Mouse (Mus musculus): ENCODE data around the gene Nisch. TPM values are rescaled to one million over a fixed set of nuclear protein-coding genes. Genes with fewer than 3 reads are reported as not detected.

Gene Nisch
- total RNA-seq, 2 experiments from 2014 or later: 375 to 386 TPM

DNA sequence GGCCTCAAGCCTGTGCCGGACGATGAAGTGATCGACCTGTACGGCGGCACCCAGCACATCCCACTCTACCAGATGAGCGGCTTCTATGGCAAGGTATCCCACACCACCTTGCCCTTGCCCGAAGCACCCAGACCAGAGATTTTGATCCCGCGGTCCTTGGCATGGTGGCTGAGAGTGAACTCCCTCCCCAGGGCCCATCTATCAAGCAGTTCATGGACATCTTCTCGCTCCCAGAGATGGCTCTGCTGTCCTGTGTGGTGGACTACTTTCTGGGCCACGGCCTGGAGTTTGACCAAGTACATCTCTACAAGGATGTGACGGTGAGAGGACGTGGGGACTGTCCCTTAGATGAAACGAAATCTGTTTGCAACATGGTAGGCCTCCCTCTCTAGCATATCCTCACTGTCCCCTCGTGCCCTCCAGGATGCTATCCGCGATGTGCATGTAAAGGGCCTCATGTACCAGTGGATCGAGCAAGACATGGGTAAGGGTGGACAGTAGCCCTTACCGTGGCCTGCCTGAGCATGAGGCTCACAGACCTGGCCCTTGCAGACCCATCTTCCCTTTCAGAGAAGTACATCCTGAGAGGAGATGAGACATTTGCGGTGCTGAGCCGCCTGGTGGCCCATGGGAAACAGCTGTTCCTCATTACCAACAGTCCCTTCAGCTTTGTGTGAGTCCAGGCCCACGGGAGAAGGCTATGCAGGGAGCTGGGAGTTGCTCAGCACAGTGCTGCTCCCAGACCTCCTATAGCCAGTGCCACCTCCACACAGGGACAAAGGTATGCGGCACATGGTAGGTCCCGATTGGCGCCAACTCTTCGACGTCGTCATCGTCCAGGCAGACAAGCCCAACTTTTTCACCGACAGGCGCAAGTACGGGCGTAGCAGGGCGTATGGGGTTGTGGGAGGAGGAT lies 81.0 kb downstream of the Nisch start:
- intact Hi-C loops (cut with DNase I): no loop called here
- no peak for DNase-seq (ENCODE audit: low spot score in 2 of 2)

DNA sequence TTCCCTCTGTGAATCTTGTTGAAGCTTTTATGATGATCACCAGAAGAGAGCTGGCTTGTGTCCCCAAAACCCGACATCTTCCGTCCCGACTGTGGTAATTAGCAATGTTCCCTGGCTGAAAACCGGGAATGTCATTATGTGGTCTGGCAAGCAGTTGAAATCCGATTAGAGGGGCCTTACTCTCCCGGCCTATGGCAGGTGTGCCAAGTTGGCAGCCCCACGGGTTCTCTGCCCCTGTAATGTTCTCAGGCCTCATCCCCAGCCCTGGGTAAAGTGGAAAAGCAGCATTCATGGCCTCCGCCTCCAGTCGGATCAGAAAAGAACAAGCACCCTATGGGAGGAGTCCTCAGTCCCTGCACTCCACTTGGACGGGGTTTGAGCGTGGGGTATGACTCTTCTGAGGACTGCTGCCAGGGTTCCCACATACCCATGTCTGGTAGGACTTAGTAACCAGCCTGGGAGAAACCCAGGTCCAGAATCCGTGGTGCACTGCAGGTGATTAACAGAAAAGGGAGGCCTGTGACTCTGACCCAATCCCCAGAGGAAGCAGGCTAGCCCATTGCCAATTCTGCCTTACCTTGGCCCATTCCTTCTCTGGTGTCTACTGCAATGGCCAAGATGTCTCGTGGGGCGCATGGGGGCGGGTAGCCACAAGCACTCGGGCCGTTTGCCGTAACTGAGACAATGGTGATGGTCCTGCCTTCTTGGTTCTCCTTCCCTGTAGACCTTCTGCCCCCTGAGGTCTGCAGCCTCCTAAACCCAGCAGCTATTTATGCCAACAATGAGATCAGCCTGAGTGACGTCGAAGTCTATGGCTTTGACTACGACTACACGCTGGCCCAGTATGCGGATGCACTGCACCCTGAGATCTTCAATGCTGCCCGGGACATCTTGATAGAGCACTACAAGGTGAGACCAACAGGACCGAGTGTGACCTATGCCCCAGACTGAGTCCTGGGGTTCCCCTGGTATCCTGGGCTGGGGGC lies 82.4 kb downstream of the Nisch start:
- intact Hi-C loops (cut with DNase I): loop anchor here (5.0 kb wide), 1 partner anchor 58 kb away; no protein-coding TSS in a partner anchor
- no peak for DNase-seq (ENCODE audit: low spot score in 2 of 2)

DNA sequence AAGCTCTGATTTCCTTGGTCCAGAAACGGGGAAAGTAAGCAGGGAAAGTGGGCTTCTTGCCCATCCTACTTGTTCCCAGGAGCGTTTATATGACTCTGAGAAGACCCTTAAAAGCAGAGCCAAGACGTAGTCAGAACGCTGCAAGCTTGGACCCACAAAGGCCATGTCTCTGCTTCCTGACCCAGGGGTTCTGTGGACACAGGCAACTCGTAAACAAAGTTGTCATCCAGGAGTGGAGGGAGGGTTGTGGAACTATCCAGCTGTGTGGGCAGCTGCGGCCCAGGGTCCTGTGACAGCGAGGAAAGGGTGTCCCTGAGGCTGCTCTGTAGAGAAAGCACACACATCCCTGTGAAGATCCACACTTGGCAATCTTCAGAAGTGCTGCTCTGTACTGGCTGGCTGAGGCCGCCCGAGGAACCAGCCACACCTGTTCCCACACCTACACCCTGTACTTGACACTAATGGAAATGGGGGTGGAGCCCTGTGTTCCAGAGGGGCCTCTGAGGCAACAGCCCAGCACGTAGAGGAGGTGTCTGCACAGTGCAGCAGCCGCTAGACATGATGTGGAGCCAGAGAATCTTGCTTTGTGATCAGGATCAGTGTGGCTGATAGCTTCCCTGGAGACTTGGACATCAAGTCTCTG lies 83.6 kb downstream of the Nisch start:
- intact Hi-C loops (cut with DNase I): loop anchor here (5.0 kb wide), 1 partner anchor 59 kb away; no protein-coding TSS in a partner anchor
- DNase-seq (ENCODE audit: low spot score in 2 of 2): peak in 1 of 2 experiments; percentile 13

DNA sequence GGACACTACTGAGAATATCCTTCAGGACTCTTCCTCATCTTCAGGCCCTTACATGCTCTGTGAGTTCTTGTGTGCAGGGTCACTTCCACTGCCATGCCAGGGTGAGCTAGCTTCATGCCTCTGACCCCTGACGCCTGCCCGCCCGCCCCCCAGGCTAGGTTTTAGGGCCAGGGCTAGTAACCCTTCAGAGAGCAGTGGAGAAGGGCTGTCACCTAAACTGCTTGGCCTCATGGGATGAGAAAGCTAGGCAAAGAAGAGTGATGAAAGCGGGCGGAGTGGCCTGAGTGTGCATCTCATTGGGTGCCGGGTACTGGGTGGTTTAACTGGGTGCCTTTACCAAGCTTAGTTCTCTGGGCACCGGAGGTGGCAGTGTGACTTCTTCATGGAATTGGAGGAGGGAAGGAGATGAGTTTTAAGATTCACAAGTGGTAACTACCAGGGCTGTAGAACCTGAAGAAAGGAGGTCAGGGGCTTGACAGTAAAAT lies 84.2 kb downstream of the Nisch start:
- intact Hi-C loops (cut with DNase I): loop anchor here (5.0 kb wide), 1 partner anchor 60 kb away; no protein-coding TSS in a partner anchor
- DNase-seq (ENCODE audit: low spot score in 2 of 2): no peak

DNA sequence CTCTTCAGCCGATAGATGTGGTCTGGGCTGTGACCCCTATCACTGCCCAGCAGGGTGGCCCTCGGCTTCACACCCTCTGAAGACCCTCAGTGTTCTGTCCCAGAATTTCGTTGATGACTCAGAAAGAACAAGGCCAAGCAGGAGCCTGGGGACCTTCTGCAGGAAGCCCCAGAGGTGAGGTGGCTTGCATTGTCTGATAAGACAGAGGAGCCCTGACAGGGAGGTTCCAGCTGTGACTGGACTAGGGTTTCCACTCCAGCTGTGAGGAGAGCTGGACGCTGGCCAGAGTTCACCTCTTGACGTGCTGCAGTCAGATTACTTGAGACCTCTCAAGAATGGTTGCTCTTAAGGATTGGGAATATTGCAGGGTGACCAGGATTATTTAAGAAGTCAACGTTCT lies 84.7 kb downstream of the Nisch start:
- intact Hi-C loops (cut with DNase I): loop anchor here (5.0 kb wide), 1 partner anchor 60 kb away; no protein-coding TSS in a partner anchor
- DNase-seq (ENCODE audit: low spot score in 2 of 2): no peak

DNA sequence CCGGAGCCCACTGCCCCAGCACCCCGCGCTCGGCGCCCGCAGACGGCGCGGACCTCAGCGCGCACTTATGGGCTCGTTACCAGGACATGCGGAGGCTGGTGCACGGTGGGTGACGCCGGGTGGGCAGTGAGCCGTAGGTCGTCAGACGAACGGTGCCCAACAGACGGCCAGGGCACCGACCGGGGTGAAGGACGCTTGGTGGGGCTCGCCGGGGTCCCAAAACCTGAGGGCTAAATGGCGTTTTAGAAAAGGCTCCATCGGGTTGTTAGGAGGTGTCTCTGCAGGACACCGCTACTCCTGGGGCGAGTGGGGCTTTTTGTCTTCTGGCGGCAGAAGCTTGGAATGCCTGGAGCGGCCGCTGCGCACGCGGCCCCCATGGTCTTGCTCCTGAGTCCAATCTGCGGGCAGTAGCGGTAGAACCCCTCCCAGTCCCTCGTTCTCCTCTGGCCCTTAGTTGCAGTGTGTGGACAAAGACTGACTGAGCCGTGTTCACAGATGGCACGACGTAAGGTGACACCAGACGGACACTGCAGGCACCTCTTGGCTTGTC lies 85.4 kb downstream of the Nisch start:
- intact Hi-C loops (cut with DNase I): loop anchor here (5.0 kb wide), 1 partner anchor 61 kb away; no protein-coding TSS in a partner anchor
- no peak for DNase-seq (ENCODE audit: low spot score in 2 of 2)

DNA sequence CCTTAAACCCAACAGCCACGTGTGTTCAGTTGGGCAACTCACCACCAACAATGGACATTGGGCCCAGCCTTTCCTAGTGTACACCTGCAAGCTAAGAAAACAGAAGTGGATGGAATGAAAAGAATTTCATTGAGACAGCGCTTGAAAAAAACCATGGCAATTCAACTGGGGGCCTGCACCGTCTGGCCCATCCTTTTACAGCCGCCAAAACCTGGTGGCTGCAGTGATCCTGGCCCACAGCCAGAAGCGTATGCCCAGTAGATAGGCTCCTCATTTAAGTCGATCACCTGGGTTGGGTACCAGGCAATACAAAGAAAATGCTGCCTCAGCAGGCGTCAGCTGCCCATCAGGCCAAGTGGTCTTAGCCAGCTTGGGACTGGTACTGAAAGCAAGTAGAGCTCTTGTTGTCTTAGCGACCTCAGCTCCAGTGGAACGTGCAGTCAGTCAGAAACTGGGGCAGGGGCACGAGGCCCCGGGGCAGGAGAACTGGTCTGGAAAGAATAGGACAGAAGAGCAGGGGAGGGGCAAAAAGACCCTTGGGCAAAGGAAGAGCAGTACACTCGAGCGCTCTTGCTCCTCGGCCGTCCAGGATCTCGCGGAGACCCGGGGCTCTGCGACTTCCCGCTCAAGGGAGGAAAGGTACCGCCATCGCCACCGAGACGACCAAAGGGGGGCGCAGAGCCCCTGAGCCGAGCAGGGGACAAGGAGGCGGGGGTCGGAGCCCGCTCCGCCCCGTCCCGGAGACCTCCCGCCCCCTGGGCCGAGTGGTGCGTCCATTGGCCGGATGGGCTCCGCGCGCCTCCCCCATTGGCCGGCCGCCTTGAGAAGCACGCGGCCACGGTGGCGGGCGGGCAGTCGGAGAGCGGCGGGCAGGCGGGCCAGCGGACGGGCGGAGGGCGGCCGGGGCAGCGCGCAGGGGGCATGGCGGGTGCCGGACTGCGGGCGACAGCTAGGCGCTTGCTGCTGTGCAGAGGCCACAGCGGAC lies 86.2 kb downstream of the Nisch start, which contains the start of gene Nt5dc2:
TSS of gene Nt5dc2 (plus strand) at position 818 of the 985 bp plus-strand sequence.
- peak; percentile 62 to 63 for DNase-seq (ENCODE audit: low spot score in 2 of 2)
- intact Hi-C loops (cut with DNase I): loop anchor here (5.0 kb wide), 1 partner anchor 62 kb away; no protein-coding TSS in a partner anchor

DNA sequence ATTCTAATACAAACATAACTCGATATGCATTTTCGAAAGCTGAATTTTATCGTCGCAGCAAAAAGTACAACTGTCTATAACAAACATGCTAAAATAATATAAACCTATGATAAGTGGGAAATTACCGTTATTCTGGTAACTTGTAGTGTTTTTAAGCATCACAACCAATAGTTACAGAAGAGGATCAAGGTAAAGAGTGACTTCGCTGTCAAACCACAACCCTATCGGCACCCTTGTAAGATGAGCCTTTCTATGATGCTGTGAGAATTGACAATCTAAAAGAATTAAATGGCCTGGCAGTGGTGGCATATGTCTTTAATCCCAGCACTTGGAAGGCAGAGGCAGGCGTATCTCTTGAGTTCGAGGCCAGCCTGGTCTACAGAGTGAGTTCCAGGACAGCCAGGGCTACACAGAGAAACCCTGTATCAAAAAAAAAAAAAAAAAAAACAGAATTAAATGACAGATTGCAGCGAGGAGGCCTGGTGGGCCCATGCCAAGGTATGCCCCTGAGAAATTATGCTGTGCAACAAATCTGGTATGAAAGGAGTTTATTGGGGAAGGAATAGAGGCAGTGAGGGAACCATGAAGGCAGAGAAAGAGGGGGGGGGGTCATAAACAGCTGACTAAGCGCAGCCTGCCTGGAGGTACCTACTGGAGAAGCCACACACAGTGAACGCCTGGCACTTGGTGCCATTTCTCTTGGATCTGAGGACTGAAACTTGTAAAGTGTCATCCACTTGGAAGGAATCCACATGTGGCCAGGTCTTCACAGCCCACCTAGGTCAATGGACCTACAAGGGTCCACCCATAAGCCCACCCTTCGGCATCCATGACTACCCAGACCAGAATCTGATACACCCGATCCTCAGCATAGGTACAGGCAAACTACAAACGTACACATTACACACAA lies 87.2 kb downstream of the Nisch start:
- no peak for DNase-seq (ENCODE audit: low spot score in 2 of 2)
- intact Hi-C loops (cut with DNase I): loop anchor here (5.0 kb wide), 1 partner anchor 63 kb away; no protein-coding TSS in a partner anchor

DNA sequence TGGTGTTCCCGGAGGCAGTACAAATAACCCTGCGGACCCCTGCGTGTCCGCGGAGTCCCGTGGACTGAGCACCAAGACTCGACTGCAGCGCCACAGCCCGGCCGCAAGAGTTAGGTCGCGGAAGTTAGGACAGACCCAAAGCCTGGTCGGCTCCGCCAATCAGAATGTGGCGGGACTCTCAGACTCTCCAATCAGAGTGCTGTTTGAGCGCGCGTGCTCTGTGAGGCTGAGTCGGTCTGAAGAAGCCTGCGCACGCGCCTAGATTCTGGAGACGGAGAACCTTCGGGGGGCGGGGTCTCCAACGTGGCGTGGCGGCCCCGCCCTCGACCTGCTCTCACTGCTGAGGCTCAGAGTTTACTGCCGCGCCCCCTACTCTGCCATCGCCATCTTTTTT lies 87.9 kb downstream of the Nisch start, which contains the start of gene Smim4:
TSS of gene Smim4 (minus strand) at position 131 of the 394 bp plus-strand sequence.
- DNase-seq (ENCODE audit: low spot score in 2 of 2): peak; percentile 97 to 99
- intact Hi-C loops (cut with DNase I): loop anchor here (1.0 kb wide), 1 partner anchor 77 kb away; no protein-coding TSS in a partner anchor

DNA sequence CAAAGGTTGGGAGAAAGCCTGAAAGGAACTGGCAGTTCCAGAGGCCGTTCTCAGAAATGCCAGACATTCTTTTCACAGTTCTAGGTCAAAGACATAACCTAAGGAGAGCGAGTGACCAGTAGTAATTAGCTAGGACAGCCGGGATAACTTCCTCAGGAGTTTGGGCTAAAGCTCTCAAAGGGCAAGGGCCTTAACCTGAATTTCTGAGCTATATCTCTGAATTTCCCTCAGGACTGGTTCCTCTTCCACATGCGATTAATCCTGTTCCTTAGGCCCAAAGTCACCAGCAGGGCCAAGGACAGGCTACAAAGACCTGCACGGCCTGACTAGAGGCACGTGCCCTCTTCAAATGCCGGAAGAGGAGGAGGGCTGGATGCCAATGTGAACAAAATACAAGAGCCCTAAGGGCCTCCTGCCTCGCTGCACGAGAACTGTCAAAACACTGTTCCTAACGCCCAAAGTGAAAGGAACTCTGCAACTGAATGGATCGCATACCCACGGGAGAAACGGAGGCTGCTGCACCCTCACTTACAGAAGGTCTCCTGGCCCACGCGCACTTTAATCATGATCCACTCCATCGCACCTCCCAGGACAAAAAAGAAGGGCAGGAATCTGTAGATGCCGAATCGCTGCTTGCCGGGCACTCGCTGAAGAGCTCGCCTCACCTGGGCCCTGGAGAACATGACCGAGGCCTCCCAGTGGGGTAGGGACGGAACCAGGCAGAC lies 88.5 kb downstream of the Nisch start:
- intact Hi-C loops (cut with DNase I): loop anchor here (1.0 kb wide), 1 partner anchor 78 kb away; no protein-coding TSS in a partner anchor
- DNase-seq (ENCODE audit: low spot score in 2 of 2): no peak

DNA sequence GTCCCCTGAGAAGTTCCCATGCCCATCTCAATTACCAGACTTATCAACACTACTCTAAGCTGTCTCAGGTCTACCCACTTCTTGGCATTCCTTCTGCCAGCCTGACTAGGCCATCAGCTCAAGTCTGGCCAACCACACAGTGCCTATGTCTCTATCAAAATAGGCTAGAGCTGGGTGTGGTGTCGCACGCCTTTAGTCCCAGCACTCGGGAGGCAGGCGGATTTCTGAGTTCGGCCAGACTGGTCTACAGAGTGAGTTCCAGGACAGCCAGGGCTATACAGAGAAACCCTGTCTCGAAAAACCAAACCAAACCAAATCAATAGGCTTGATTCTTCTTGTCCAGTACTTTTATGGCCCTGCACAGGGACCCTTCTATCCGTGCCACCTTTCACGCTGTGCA lies 89.9 kb downstream of the Nisch start:
- intact Hi-C loops (cut with DNase I): no loop called here
- DNase-seq (ENCODE audit: low spot score in 2 of 2): no peak

DNA sequence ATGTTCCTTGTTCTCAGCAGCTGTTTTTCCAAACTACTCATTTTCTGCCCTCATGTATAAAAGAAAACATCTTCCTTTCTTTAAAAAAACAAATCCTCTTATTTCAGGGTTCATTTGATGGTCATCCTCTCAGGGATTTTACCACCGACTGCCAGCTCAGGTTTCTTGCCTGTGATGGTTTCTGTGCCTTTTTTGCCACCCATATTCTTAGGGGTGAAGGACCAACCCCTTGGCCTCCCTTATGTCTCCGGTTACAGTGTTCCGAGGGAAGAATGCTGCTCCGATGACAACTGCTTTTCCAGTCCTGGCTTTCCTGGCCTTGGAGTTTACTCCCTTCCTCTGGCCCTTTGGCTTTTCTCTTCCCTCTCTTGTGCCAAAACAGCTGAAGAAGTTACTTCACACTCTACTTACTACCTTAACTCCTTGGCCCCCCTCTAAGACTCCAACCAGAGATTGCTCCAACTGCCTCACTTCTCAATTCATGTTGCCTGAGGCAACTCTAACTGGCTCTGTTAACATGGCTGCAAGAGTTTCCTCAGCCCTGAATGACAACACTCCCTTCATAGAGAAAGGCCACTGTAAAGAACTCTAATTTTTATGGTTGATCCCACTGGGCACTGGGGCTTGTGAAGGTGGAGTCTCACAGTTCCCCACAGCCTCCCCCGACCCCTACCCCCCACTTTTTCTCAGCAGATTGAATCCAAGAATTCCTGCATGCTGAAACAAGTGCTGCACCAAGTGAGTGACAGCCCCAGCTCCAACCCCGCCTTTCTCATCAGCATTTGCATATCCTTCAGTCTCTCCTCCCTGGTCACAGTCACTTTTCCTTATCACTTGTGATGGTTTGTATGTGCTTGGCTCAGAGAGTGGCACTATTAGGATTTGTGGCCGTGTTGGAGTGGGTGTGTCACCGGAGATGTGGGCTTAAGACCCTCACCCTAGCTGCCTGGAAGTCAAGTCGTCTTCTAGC lies 91.4 kb downstream of the Nisch start:
- DNase-seq (ENCODE audit: low spot score in 2 of 2): no peak

More for the DNA sequence above, 91.4 kb downstream of the Nisch start:
- intact Hi-C loops (cut with DNase I): no loop called here
